Mouse (Mus musculus) heart, embryonic 11.5 days (tissue): ENCODE measurements at regions not wholly inside any gene's neighbourhood (a gene's known extent, or its start where the extent isn't known, plus 50 kb on each side); places are given as distances from the start of the nearest gene placed in this dataset.

Experiments used
- ATAC-seq: fragments of 200-750 bp; cut with Nextera tagmentation; replicated peaks from 2 replicates; pipeline ENCODE4 v1.8.0; 2017; ENCODE audit warnings: moderate library complexity; ENCODE audit not compliant: insufficient number of reproducible peaks, low FRiP score, low TSS enrichment
- H3K27ac ChIP-seq: fragments of 300-500 bp; sonication (generic); 2 replicates; pipeline ENCODE4 v1.5.1; 2014; ENCODE audit warnings: mild to moderate bottlenecking, low read depth, low read length
- H3K27me3 ChIP-seq: fragments of 300-500 bp; sonication (generic); 2 replicates; pipeline ENCODE4 v1.6.1; 2014; ENCODE audit warnings: mild to moderate bottlenecking, low read length, mixed read lengths; ENCODE audit not compliant: control insufficient read depth, insufficient read depth
- H3K36me3 ChIP-seq: fragments of 300-500 bp; sonication (generic); 2 replicates; pipeline ENCODE4 v1.6.1; 2014; ENCODE audit warnings: mild to moderate bottlenecking, low read length, moderate library complexity, mixed read lengths; ENCODE audit not compliant: control insufficient read depth, insufficient read depth
- H3K4me1 ChIP-seq: fragments of 300-500 bp; sonication (generic); 2 replicates; pipeline ENCODE4 v1.6.1; 2014; ENCODE audit warnings: low read length; ENCODE audit not compliant: control insufficient read depth, insufficient read depth
- H3K4me2 ChIP-seq: fragments of 300-500 bp; sonication (generic); 2 replicates; pipeline ENCODE4 v1.6.1; 2014; ENCODE audit warnings: mild to moderate bottlenecking, moderate library complexity
- H3K4me3 ChIP-seq: fragments of 300-500 bp; sonication (generic); 2 replicates; pipeline ENCODE4 v1.5.1; 2014; ENCODE audit warnings: low read depth, low read length
- H3K9ac ChIP-seq: fragments of 300-500 bp; sonication (generic); 2 replicates; pipeline ENCODE4 v1.6.1; 2014; ENCODE audit warnings: mild to moderate bottlenecking, low read depth, low read length, moderate library complexity
- H3K9me3 ChIP-seq: fragments of 300-500 bp; sonication (generic); replicated peaks from 2 replicates; pipeline ENCODE4 v1.6.1; 2016; ENCODE audit warnings: low read length; ENCODE audit not compliant: control insufficient read depth
- WGBS: fragments of 180-500 bp; shearing (Covaris S2); extraction: QIAGEN DNeasy Blood & Tissue Kit; methylation state at CpG from one replicate; pipeline ENCODE4 v1.1.7; 2014; ENCODE audit not compliant: insufficient replicate concordance; 5-methylcytosine and 5-hydroxymethylcytosine counted together

GRCm38 (mm10) chr4:154772077-154772462 is 65.2 kb upstream of the Ttc34 start:
- Histone ChIP-seq H3K4me1 (no peaks in the 10 kb centered on the region), H3K36me3 (no peaks in the 10 kb centered on the region), H3K4me2 (no peak overlapping the region), H3K4me3 (no peak overlapping the region), H3K9ac (no peak overlapping the region), H3K27ac (no peak overlapping the region), H3K27me3 (no peaks in the 10 kb centered on the region), H3K9me3 (no peaks in the 10 kb centered on the region)
- no peak for ATAC-seq
- WGBS: 68% methylated on average over 4 of the region's 4 CpGs

- Histone ChIP-seq H3K27ac (no peak overlapping the region), H3K36me3 (no peaks in the 10 kb centered on the region), H3K4me3 (no peak overlapping the region), H3K27me3 (no peaks in the 10 kb centered on the region), H3K9me3 (no peaks in the 10 kb centered on the region), H3K4me1 (no peaks in the 10 kb centered on the region), H3K4me2 (no peak overlapping the region), H3K9ac (no peak overlapping the region)
- ATAC-seq: no peak
- 71% methylated on average over 3 of the region's 3 CpGs for WGBS
Measured at GRCm38 (mm10) chr4:154773830-154774229, 63.4 kb upstream of the Ttc34 start.

- Histone ChIP-seq H3K27ac (no peak overlapping the region), H3K4me2 (no peak overlapping the region), H3K9me3 (no peaks in the 10 kb centered on the region), H3K4me3 (no peak overlapping the region), H3K9ac (no peak overlapping the region), H3K4me1 (no peaks in the 10 kb centered on the region), H3K36me3 (no peaks in the 10 kb centered on the region), H3K27me3 (no peaks in the 10 kb centered on the region)
- ATAC-seq: no peak
- WGBS: 50% methylated on average over 2 of the region's 2 CpGs
Measured at GRCm38 (mm10) chr4:154774332-154774731, 62.9 kb upstream of the Ttc34 start.

- no peaks in the 10 kb centered on the region; the same call in 1 of the 2 replicates for H3K4me1 ChIP-seq
- no peak overlapping the region for H3K27ac ChIP-seq
- WGBS: 89% methylated on average over 1 of the region's 1 CpGs
- ATAC-seq: no peak
- H3K36me3 ChIP-seq: no peaks in the 10 kb centered on the region
- no peak overlapping the region for H3K9ac ChIP-seq
- H3K4me3 ChIP-seq: no peak overlapping the region
- no peaks in the 10 kb centered on the region for H3K9me3 ChIP-seq
- H3K4me2 ChIP-seq: no peak overlapping the region
- H3K27me3 ChIP-seq: peaks cover 2% of the 10 kb centered on the region; the same call in 1 of the 2 replicates
Measured at GRCm38 (mm10) chr4:154778818-154779217, 58.4 kb upstream of the Ttc34 start.

GRCm38 (mm10) chr4:154781391-154781790 is 55.9 kb upstream of the Ttc34 start:
- Histone ChIP-seq H3K4me1 (peaks cover 15% of the 10 kb centered on the region), H3K4me3 (no peak overlapping the region), H3K9ac (no peak overlapping the region), H3K4me2 (no peak overlapping the region), H3K36me3 (no peaks in the 10 kb centered on the region), H3K27me3 (peaks cover 2% of the 10 kb centered on the region; the same call in 1 of the 2 replicates), H3K27ac (no peak overlapping the region), H3K9me3 (no peaks in the 10 kb centered on the region)
- WGBS: 51% methylated on average over 11 of the region's 11 CpGs
- no peak for ATAC-seq

- Histone ChIP-seq H3K27ac (no peak overlapping the region), H3K36me3 (no peaks in the 10 kb centered on the region), H3K27me3 (peaks cover 2% of the 10 kb centered on the region; the same call in 1 of the 2 replicates), H3K9ac (no peak overlapping the region), H3K4me2 (no peak overlapping the region), H3K4me3 (no peak overlapping the region), H3K9me3 (no peaks in the 10 kb centered on the region), H3K4me1 (peaks cover 19% of the 10 kb centered on the region)
- 83% methylated on average over 8 of the region's 8 CpGs for WGBS
- ATAC-seq: no peak
Measured at GRCm38 (mm10) chr4:154782291-154782690, 55.0 kb upstream of the Ttc34 start.

- Histone ChIP-seq H3K36me3 (no peaks in the 10 kb centered on the region), H3K4me2 (0 out of 2 replicates have a peak overlapping the region, but pooled peaks have one; percentile 14), H3K9ac (no peak overlapping the region; the same call in 1 of the 2 replicates), H3K4me1 (peaks cover 32% of the 10 kb centered on the region), H3K27ac (peak overlapping the region; percentile 78), H3K9me3 (no peaks in the 10 kb centered on the region), H3K4me3 (no peak overlapping the region), H3K27me3 (peaks cover 2% of the 10 kb centered on the region; the same call in 1 of the 2 replicates)
- ATAC-seq: peak; percentile 54
- WGBS: 31% methylated on average over 8 of the region's 8 CpGs
Measured at GRCm38 (mm10) chr4:154785282-154785987, 51.8 kb upstream of the Ttc34 start.

GRCm38 (mm10) chr4:154787190-154787589 is 50.1 kb upstream of the Ttc34 start:
- no peak overlapping the region for H3K9ac ChIP-seq
- WGBS: 65% methylated on average over 8 of the region's 8 CpGs
- no peak overlapping the region for H3K4me3 ChIP-seq
- no peaks in the 10 kb centered on the region for H3K9me3 ChIP-seq
- H3K36me3 ChIP-seq: no peaks in the 10 kb centered on the region
- H3K4me1 ChIP-seq: peaks cover 32% of the 10 kb centered on the region
- peaks cover 2% of the 10 kb centered on the region; the same call in 1 of the 2 replicates for H3K27me3 ChIP-seq
- H3K27ac ChIP-seq: no peak overlapping the region
- ATAC-seq: no peak; the same call in 1 of the 2 replicates
- no peak overlapping the region for H3K4me2 ChIP-seq
